Mouse (Mus musculus): Measurements from ENCODE around the gene Bag5. TPM values are rescaled to one million over a fixed set of nuclear protein-coding genes. Genes with fewer than 3 reads are reported as not detected.

Bag5 gene
- polyA plus RNA-seq (2012; rRNA removed), result 6.2 and 7.7 TPM in 2 replicates

DNA sequence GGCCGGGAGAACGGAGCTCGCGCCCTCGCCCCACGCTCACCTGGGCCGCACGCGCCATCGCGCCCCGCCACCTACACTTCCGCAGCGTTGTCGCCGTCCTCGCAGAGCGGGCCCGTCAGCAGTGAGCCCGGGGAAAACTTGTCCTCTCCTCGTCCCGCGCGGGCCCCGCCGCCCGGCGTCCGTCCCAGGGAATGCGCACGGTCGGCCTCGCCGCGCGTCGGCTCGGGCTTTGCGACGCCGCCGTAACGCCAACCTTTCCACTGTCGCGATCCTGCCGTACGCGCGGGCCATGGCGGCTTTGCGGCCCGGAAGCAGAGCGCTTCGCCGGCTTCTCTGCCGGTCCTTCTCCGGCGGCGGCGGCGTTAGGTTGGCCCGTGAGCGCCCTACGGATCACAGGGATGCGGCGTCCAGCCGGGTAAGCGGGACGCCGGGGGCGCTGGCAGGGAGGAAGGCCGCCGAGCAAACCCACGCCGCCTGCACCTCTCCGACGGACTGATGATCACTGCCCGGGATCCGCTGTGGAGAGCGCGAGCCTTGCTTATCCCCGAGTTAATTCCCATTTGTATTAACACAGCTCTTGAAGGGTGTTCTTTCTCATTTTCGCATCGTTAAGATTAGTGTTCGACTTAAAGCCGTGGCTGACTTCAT, at the start of gene Bag5, which contains the start of gene Apopt1:
TSS of gene Bag5 (minus strand) at position 254 of the 648 bp plus-strand sequence.
TSS of gene Apopt1 (plus strand) at position 258 of the 648 bp plus-strand sequence.
- H3K27me3 ChIP-seq (ENCODE audit: control insufficient read depth, insufficient read depth, low read length), result no peaks in the 10 kb centered on the region
- TF ChIP-seq CTCF (IDR thresholded peaks at IDR 0.05; ENCODE audit: extremely low read depth, insufficient read depth, insufficient read length, insufficient replicate concordance) (no peak), POLR2A (IDR thresholded peaks at IDR 0.05; ENCODE audit: low read depth, low read length) (peak; percentile 53)
- peaks cover 11% of the 10 kb centered on the region for H3K36me3 ChIP-seq (ENCODE audit: control insufficient read depth, insufficient read depth, low read length)
- under 1% methylated on average over 86 of the region's 86 CpGs for WGBS
- H3K4me3 ChIP-seq (ENCODE audit: extremely low read depth, insufficient read depth, insufficient read length), result peak within 1 kb of the TSS; percentile 79
- DNase-seq (ENCODE audit: low read depth in 1 of 2, low spot score in 2 of 2), result peak; percentile 83 to 88
- peak within 1 kb of the TSS; percentile 74 for H3K27ac ChIP-seq (ENCODE audit: insufficient read depth, low read length)
- peaks cover 8% of the 10 kb centered on the region; the same call in 1 of the 2 replicates for H3K4me1 ChIP-seq (ENCODE audit: control insufficient read depth, insufficient read depth, insufficient read length)

GRCm38 (mm10) chr12:111760306-111760908, 47.4 kb upstream of the Bag5 start:
- Histone ChIP-seq H3K27ac (ENCODE audit: insufficient read depth, low read length) (no peak overlapping the region), H3K36me3 (ENCODE audit: control insufficient read depth, insufficient read depth, low read length) (peaks cover 4% of the 10 kb centered on the region; the same call in 1 of the 2 replicates), H3K27me3 (ENCODE audit: control insufficient read depth, insufficient read depth, low read length) (no peaks in the 10 kb centered on the region), H3K4me1 (ENCODE audit: control insufficient read depth, insufficient read depth, insufficient read length) (peaks cover 7% of the 10 kb centered on the region), H3K4me3 (ENCODE audit: extremely low read depth, insufficient read depth, insufficient read length) (no peak overlapping the region)
- no peak for TF ChIP-seq CTCF (IDR thresholded peaks at IDR 0.05; ENCODE audit: extremely low read depth, insufficient read depth, insufficient read length, insufficient replicate concordance)
- TF ChIP-seq POLR2A (IDR thresholded peaks at IDR 0.05; ENCODE audit: low read depth, low read length), result no peak
- 81% methylated on average over 7 of the region's 7 CpGs for WGBS
- no peak for DNase-seq (ENCODE audit: low read depth in 1 of 2, low spot score in 2 of 2)

DNA sequence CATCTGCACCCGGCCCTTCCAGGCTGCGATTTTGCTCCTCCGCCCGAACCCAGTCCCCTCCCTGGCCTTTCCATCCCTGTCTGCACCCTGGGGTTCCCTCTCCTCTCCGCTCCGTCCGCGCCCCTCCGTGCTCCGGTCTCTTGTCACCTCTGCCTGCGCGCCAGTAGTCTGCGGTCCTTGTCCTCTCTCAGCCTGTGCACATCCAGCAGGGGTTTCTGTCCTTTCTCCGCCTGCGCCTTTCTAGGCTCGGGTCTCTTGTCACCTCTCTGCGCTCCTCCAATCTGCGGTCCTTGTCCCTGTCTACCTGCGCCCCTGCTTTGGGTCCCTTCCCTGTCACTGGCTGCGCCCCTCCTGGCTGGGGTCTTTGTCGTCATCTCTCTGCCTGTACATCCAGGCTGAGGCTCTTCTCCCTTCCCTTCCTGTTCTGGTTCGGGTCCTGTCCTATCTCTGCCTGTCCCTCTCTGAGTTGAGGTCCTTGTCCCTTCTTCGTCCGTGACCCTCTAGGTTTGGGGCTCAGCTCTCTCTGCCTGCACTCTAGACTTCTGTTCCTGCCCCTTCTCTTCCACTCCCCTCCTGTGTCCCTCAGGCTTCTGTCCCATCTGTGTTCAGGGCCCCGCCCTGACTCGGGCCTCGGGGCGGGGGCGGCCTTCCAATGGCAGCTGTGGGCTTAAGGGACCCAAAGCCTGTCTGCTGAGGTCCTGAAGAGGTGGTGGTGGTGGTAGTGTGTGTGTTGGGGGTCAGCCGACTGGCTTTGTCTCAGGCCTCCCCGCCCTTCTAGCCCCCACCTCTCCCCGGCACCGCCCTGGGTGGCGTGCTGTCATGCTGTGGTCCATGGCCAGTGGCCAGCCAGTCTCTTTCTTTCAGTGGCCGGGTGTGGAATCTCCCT, 46.4 kb upstream of the Bag5 start:
- H3K4me3 ChIP-seq (ENCODE audit: extremely low read depth, insufficient read depth, insufficient read length), result peak overlapping the region; percentile 96
- H3K27ac ChIP-seq (ENCODE audit: insufficient read depth, low read length), result peak overlapping the region; percentile 81; the same call in 1 of the 2 replicates
- H3K27me3 ChIP-seq (ENCODE audit: control insufficient read depth, insufficient read depth, low read length), result no peaks in the 10 kb centered on the region
- DNase-seq (ENCODE audit: low read depth in 1 of 2, low spot score in 2 of 2), result peak in 1 of 2 experiments; percentile 18
- H3K4me1 ChIP-seq (ENCODE audit: control insufficient read depth, insufficient read depth, insufficient read length), result peaks cover 7% of the 10 kb centered on the region
- peaks cover 4% of the 10 kb centered on the region; the same call in 1 of the 2 replicates for H3K36me3 ChIP-seq (ENCODE audit: control insufficient read depth, insufficient read depth, low read length)
- WGBS, result 14% methylated on average over 34 of the region's 35 CpGs
- no peak for TF ChIP-seq CTCF (IDR thresholded peaks at IDR 0.05; ENCODE audit: extremely low read depth, insufficient read depth, insufficient read length, insufficient replicate concordance)
- no peak for TF ChIP-seq POLR2A (IDR thresholded peaks at IDR 0.05; ENCODE audit: low read depth, low read length)

DNA sequence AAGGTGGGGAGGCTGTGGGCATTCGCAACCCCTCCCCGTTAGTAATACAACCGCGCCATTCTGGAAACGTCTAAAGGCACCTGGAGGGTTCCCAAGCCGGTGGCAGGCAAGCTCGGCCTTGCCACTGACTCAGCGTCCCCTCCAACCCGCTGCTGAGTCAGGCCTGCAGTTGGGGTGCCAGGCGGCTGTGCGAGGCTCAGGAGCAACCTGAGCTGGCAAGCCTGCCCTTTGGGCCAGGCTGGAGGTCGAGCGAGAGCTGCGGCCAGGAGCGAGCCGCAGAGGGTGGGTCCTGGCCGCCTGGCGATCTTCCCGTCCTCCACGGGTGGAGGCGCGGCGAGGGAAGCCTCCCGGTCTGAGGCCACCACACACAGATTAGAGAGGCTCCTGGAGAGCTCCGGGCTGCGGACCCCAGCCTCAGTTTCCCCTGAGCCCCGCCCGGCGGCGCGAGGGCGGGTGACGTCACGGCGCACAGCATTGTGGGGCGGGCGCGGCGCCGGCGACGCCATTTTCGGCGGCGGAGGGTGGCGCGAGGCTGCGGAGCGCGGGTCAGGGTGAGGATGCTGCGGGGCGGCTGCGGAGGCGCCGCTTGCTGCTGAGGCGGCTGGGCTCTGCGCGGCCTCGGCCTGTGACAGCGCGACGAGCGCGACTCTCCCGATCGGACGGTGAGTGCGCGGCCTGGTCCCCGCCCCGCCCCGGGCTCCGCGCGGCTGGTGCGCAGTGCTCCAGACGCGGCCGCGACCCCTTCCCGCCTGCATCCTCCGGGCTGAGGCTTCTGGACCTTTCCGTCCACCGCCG, 45.5 kb upstream of the Bag5 start, which contains the start of gene Klc1:
TSS of gene Klc1 (plus strand) at position 469 of the 795 bp plus-strand sequence.
- peak within 1 kb of the TSS; percentile 81 for H3K27ac ChIP-seq (ENCODE audit: insufficient read depth, low read length)
- peak within 1 kb of the TSS; percentile 96 for H3K4me3 ChIP-seq (ENCODE audit: extremely low read depth, insufficient read depth, insufficient read length)
- no peaks in the 10 kb centered on the region for H3K27me3 ChIP-seq (ENCODE audit: control insufficient read depth, insufficient read depth, low read length)
- TF ChIP-seq POLR2A (IDR thresholded peaks at IDR 0.05; ENCODE audit: low read depth, low read length) (peak; percentile 62), CTCF (IDR thresholded peaks at IDR 0.05; ENCODE audit: extremely low read depth, insufficient read depth, insufficient read length, insufficient replicate concordance) (no peak)
- peaks cover 7% of the 10 kb centered on the region for H3K4me1 ChIP-seq (ENCODE audit: control insufficient read depth, insufficient read depth, insufficient read length)
- WGBS, result under 1% methylated on average over 66 of the region's 85 CpGs
- peak; percentile 25 to 71 for DNase-seq (ENCODE audit: low read depth in 1 of 2, low spot score in 2 of 2)
- peaks cover 4% of the 10 kb centered on the region; the same call in 1 of the 2 replicates for H3K36me3 ChIP-seq (ENCODE audit: control insufficient read depth, insufficient read depth, low read length)

GRCm38 (mm10) chr12:111757561-111758325, 44.7 kb upstream of the Bag5 start:
- H3K4me3 ChIP-seq (ENCODE audit: extremely low read depth, insufficient read depth, insufficient read length), result peak overlapping the region; percentile 96; the same call in 1 of the 2 replicates
- H3K4me1 ChIP-seq (ENCODE audit: control insufficient read depth, insufficient read depth, insufficient read length), result peaks cover 7% of the 10 kb centered on the region
- DNase-seq (ENCODE audit: low read depth in 1 of 2, low spot score in 2 of 2), result no peak
- peaks cover 2% of the 10 kb centered on the region; the same call in 1 of the 2 replicates for H3K36me3 ChIP-seq (ENCODE audit: control insufficient read depth, insufficient read depth, low read length)
- 64% methylated on average over 10 of the region's 10 CpGs for WGBS
- H3K27ac ChIP-seq (ENCODE audit: insufficient read depth, low read length), result peak overlapping the region; percentile 81; the same call in 1 of the 2 replicates
- no peaks in the 10 kb centered on the region for H3K27me3 ChIP-seq (ENCODE audit: control insufficient read depth, insufficient read depth, low read length)
- TF ChIP-seq CTCF (IDR thresholded peaks at IDR 0.05; ENCODE audit: extremely low read depth, insufficient read depth, insufficient read length, insufficient replicate concordance) (no peak), POLR2A (IDR thresholded peaks at IDR 0.05; ENCODE audit: low read depth, low read length) (no peak)

Measured in spleen, adult 2 months (tissue).